Mouse (Mus musculus) testis, adult 2 months (tissue): ENCODE results near the gene Fn1.

Experiments
- CTCF ChIP-seq: fragments of 200-500 bp; IDR thresholded peaks from 2 replicates; pipeline ENCODE4 v1.5.1; 2012; ENCODE audit warnings: low read depth, mild to moderate bottlenecking, inconsistent platforms, low read length, moderate library complexity; ENCODE audit not compliant: control insufficient read depth, insufficient read depth, insufficient replicate concordance
- POLR2A ChIP-seq: fragments of 200-500 bp; IDR thresholded peaks from 2 replicates; pipeline ENCODE4 v1.6.1; 2012; ENCODE audit warnings: low read depth, mild to moderate bottlenecking, inconsistent platforms, low read length, moderate library complexity; ENCODE audit not compliant: control insufficient read depth

DNA sequence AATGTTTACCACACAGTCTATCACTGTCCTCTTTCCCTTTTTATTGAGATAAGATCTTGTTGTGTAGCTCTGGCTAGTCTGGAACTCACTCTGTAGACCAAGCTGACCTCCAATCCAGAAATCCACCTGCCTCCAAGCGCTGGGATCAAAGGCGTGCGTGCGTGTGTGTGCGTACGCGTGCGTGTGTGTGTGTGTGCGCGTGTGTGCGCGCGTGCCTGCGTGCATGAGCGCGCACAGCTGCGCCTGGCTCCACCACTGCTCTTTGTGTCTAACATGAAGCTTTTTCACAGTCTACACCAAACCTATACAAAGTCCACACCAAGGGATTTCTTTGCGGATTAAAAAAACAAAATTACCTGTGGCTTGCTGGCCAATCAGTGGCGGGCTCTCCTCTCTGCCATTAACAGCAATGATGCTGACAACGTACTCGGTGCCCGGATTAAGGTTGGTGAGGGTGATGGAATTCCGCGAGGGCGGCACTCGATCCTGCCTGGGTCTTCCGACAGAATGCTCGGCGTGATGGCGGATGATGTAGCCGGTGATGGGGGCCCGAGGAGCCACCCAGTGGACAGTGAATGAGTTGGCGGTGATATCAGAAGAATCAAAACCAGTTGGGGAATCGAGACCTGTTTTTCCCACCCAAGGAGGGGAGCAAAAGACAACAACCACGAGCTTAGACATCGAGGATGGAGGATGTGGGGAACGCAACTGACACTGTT is 43.8 kb downstream of the Fn1 start:
- no peak for TF ChIP-seq POLR2A
- TF ChIP-seq CTCF = no peak
